Mouse (Mus musculus) spleen, postnatal 4 days (tissue): Measurements from ENCODE around the gene Zmynd8.

Experiments
- DNase-seq, 2 experiments: peaks; one replicate each; pipeline ENCODE4 v3.0.0; 2022; ENCODE audit warnings: low spot score in 2 of 2

Gene Zmynd8

DNA sequence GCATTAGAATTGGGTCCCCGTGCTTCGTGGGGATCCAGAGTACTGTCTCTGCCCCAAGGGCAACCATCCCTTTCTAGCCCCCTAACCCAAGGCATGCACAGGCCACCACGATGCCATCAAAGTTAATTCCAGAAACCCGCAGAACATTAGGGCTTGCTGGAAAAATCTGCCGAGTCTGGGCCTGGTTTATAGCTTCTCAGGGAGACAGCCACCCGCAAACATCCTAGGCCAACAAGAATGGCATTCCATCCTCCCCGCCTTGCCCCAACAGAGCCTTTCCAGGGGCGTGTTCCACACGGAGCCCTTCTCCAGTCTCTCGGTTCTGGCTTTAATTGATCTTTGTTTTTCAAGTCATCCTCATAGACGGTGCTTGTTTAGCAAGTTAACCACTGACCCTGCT is 150.4 kb downstream of the Zmynd8 start:
- no peak for DNase-seq

DNA sequence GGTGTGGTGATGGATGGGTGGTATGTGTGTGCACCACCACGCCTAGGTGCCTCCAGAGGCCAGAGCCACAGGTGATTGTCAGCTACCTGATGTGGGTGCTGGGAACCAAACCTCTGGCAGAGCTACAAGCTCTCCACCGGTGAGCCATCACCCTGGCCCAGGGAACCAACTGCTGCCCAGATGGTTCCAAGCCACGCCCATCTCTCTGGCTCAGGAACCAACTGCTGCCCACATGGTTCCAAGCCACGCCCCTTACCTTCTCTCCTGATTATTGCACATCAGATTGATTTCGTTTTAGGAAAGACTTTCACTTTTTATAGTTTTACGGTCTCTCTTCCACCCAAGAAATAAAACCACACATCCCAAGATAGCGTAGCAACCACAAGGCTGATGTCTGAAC is 150.8 kb downstream of the Zmynd8 start:
- no peak for DNase-seq

GRCm38 (mm10) chr2:165745306-165746098 is 153.3 kb downstream of the Zmynd8 start:
- no peak for DNase-seq

GRCm38 (mm10) chr2:165742210-165742786 is 156.5 kb downstream of the Zmynd8 start:
- no peak for DNase-seq

- DNase-seq = no peak
Measured at GRCm38 (mm10) chr2:165741526-165742050, 157.2 kb downstream of the Zmynd8 start.

GRCm38 (mm10) chr2:165740982-165741381 is 157.8 kb downstream of the Zmynd8 start:
- no peak for DNase-seq

- DNase-seq = no peak
Measured at GRCm38 (mm10) chr2:165740381-165740780, 158.4 kb downstream of the Zmynd8 start.

DNA sequence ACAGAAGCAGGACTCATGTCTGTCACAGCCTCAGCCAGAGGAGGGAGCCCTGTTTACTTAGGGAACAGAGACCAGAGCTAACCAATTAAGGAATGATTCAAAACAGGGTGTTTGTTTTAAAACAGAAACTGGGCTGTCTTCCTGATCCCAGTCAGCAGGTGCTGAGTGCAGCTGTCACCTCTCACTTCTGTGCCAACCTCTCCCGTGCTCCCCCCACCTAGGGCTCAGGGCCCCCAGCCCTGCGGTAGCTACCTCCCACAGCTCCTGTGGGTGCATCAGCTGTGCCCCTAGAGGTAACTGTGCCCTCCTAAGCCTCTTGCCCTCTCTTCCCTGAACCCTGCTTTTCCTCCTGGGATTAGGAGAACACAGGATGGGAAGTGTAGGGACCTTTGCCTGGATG is 162.5 kb downstream of the Zmynd8 start:
- no peak for DNase-seq
